Mouse (Mus musculus): ENCODE data around the gene Ccdc188.
"Not testable (repeated sequence)": the region's sequence is repeated elsewhere in the genome, so short reads cannot be mapped to it uniquely, and the experiment has no call there.

The Ccdc188 gene

GRCm38 (mm10) chr16:18217579-18217978, at the start of gene Ccdc188:
Gene Ccdc188 (plus strand): TSS chr16:18217879.
- DNase-seq (ENCODE audit: low read depth, low spot score), result no peak

- DNase-seq (ENCODE audit: low read depth, low spot score), result no peak
These were observed 48.5 kb upstream of the Ccdc188 start for GRCm38 (mm10) chr16:18169156-18169555.

- no peak for DNase-seq (ENCODE audit: low read depth, low spot score)
These were observed 47.9 kb upstream of the Ccdc188 start for GRCm38 (mm10) chr16:18169776-18170175.

GRCm38 (mm10) chr16:18172266-18172855, 45.3 kb upstream of the Ccdc188 start:
- DNase-seq (ENCODE audit: low read depth, low spot score), result peak; percentile 48

- no peak for DNase-seq (ENCODE audit: low read depth, low spot score)
These were observed 44.4 kb upstream of the Ccdc188 start for GRCm38 (mm10) chr16:18173231-18173630.

- no peak for DNase-seq (ENCODE audit: low read depth, low spot score)
These were observed 43.9 kb upstream of the Ccdc188 start for GRCm38 (mm10) chr16:18173788-18174187.

GRCm38 (mm10) chr16:18175817-18176541, 41.7 kb upstream of the Ccdc188 start:
- no peak for DNase-seq (ENCODE audit: low read depth, low spot score)

GRCm38 (mm10) chr16:18176758-18177157, 40.9 kb upstream of the Ccdc188 start:
- DNase-seq (ENCODE audit: low read depth, low spot score), result no peak

GRCm38 (mm10) chr16:18179591-18179990, 38.1 kb upstream of the Ccdc188 start:
- DNase-seq (ENCODE audit: low read depth, low spot score), result no peak

GRCm38 (mm10) chr16:18181398-18181797, 36.3 kb upstream of the Ccdc188 start:
- no peak for DNase-seq (ENCODE audit: low read depth, low spot score)

GRCm38 (mm10) chr16:18182766-18183165, 34.9 kb upstream of the Ccdc188 start:
- no peak for DNase-seq (ENCODE audit: low read depth, low spot score)

- DNase-seq (ENCODE audit: low read depth, low spot score), result no peak
These were observed 31.8 kb upstream of the Ccdc188 start for GRCm38 (mm10) chr16:18185715-18186449.

- no peak for DNase-seq (ENCODE audit: low read depth, low spot score)
These were observed 30.9 kb upstream of the Ccdc188 start for GRCm38 (mm10) chr16:18186798-18187197.

- no peak for DNase-seq (ENCODE audit: low read depth, low spot score)
These were observed 30.5 kb upstream of the Ccdc188 start for GRCm38 (mm10) chr16:18187221-18187620.

GRCm38 (mm10) chr16:18191006-18191405, 26.7 kb upstream of the Ccdc188 start:
- no peak for DNase-seq (ENCODE audit: low read depth, low spot score)

- DNase-seq (ENCODE audit: low read depth, low spot score), result no peak
These were observed 23.3 kb upstream of the Ccdc188 start for GRCm38 (mm10) chr16:18194208-18194985.

- DNase-seq (ENCODE audit: low read depth, low spot score), result no peak
These were observed 22.6 kb upstream of the Ccdc188 start for GRCm38 (mm10) chr16:18195068-18195467.

- DNase-seq (ENCODE audit: low read depth, low spot score), result not testable (repeated sequence)
These were observed 22.1 kb upstream of the Ccdc188 start for GRCm38 (mm10) chr16:18195561-18195960.

GRCm38 (mm10) chr16:18197881-18198280, 19.8 kb upstream of the Ccdc188 start:
- no peak for DNase-seq (ENCODE audit: low read depth, low spot score)

GRCm38 (mm10) chr16:18198365-18199098, 19.1 kb upstream of the Ccdc188 start:
- no peak for DNase-seq (ENCODE audit: low read depth, low spot score)

GRCm38 (mm10) chr16:18200062-18200461, 17.6 kb upstream of the Ccdc188 start:
- no peak for DNase-seq (ENCODE audit: low read depth, low spot score)

Measured in c-Kit-negative CD71-positive TER-119-positive erythroid progenitor cells, embryonic 14.5 days (primary cell).